In the genomic region with DNA sequence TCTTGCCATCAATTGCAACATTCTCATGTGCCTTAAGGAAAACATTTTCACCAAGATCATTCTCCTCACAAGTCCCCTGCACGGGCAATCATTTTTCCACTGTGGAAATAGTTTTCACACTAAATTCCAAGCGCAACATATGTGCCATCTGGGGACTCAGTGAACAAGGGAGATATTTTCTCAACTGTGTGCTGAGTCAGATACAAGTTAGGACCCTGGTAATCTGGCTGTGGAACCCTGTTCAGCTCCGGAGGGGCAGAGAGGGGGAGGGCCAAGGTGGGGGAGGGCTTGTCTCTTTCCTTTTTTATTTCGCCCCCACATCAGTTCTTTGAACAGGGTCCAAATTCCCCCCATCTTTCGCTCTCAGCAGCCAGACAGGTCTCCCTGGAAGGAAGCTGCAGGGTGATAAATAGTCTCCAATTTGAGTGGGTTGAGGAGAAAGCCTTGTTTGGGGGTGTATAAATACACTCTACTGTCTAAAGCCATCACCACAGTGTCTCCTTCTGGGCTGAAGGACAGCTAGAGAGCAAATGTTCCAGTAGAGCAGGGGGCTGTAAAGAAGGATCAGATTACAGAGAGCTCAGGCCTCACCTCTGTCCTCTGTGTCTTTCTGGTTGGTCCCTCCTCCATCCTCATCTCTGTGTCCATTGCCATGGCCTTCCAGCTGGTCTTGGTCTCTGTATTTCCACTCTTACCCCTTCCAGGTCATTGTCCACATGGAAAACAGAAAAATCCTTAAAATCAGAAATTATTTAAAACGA, we compare ENCODE assay signal across 21 mouse cellular contexts.
DNase-seq lines count a peak whose midpoint lies in the region; ATAC-seq lines count a peak whose summit lies in the region.
"Had no signal": no experiment of that assay in that cellular context is flagged by ENCODE, and none has a peak within 500 bp of the region (broad histone marks: within the 10 kb centered on the region; RNA-seq: fewer than 3 reads in every experiment).

No protein-coding gene starts in this region.

- peak; percentile 32 for DNase-seq in embryo, embryonic 10 days (ENCODE audit: low spot score)
- no peak for DNase-seq in embryo, embryonic 9.5 days (ENCODE audit: extremely low spot score)
- no peak for DNase-seq in kidney, postnatal 36 days
- peak; percentile 28 to 64 for DNase-seq in left cerebral cortex, postnatal 25 days (ENCODE audit: low spot score in 2 of 2)
- no peak for DNase-seq in left cerebral cortex, postnatal 4 days
- DNase-seq in brain, adult 2 months (ENCODE audit: low read depth, low spot score): peak; percentile 65
- DNase-seq: adrenal gland, postnatal 36 days; cerebellum, adult 9-10 months; gastrocnemius, postnatal 25 days; heart, postnatal 14 days; lung, postnatal 36 days; thymus, postnatal 36 days had no signal

- peak; percentile 66 for ATAC-seq in kidney, embryonic 14.5 days (ENCODE audit: low FRiP score, low TSS enrichment)
- ATAC-seq in megakaryocyte progenitor cell, adult 5-6 weeks (replicated peaks; ENCODE audit: poor library complexity): no peak
- ATAC-seq: CD4-positive, CD25-positive, alpha-beta regulatory T cell, adult 4 months; intestine, embryonic 16.5 days; liver, embryonic 12.5 days had no signal

- no peaks in the 10 kb centered on the region for H3K27me3 ChIP-seq in kidney, embryonic 14.5 days (ENCODE audit: control insufficient read depth, insufficient read depth, low read length)
- H3K27me3 ChIP-seq: hindbrain, embryonic 15.5 days; liver, embryonic 12.5 days; midbrain, embryonic 12.5 days had no signal

- no peak overlapping the region for H3K27ac ChIP-seq in kidney, embryonic 14.5 days (ENCODE audit: low read depth, low read length)
- H3K27ac ChIP-seq: hindbrain, embryonic 15.5 days; liver, embryonic 12.5 days; midbrain, embryonic 12.5 days had no signal

- H3K4me2 ChIP-seq in kidney, embryonic 14.5 days (replicated peaks; ENCODE audit: low read depth, low read length): no peak overlapping the region
- H3K4me2 ChIP-seq: hindbrain, embryonic 15.5 days; liver, embryonic 12.5 days; midbrain, embryonic 12.5 days had no signal

- peaks cover 5% of the 10 kb centered on the region; the same call in 1 of the 2 replicates for H3K4me1 ChIP-seq in kidney, embryonic 14.5 days (ENCODE audit: control insufficient read depth, insufficient read depth, low read length)
- H3K4me1 ChIP-seq: hindbrain, embryonic 15.5 days; liver, embryonic 12.5 days; midbrain, embryonic 12.5 days had no signal

- H3K9ac ChIP-seq in kidney, embryonic 14.5 days (ENCODE audit: low read depth, low read length): no peak overlapping the region
- H3K9ac ChIP-seq: hindbrain, embryonic 15.5 days; liver, embryonic 12.5 days; midbrain, embryonic 12.5 days had no signal

- H3K4me3 ChIP-seq in kidney, embryonic 14.5 days (ENCODE audit: low read length): no peak overlapping the region
- H3K4me3 ChIP-seq: erythroblast, embryonic 14.5 days; hindbrain, embryonic 15.5 days; liver, embryonic 12.5 days; midbrain, embryonic 12.5 days had no signal

- intact Hi-C loops in left cerebral cortex, postnatal 25 days (cut with DNase I): no loop called here
- intact Hi-C loops in left cerebral cortex, postnatal 4 days (cut with DNase I): no loop called here

- WGBS in kidney, embryonic 14.5 days: 46% methylated on average over 6 of the region's 6 CpGs

- H3K36me3 ChIP-seq in kidney, embryonic 14.5 days (ENCODE audit: control insufficient read depth, insufficient read depth, low read length): no peaks in the 10 kb centered on the region
- H3K36me3 ChIP-seq: G1E; hindbrain, embryonic 15.5 days; liver, embryonic 12.5 days; midbrain, embryonic 12.5 days had no signal

- peaks cover 7% of the 10 kb centered on the region; the same call in 1 of the 2 replicates for H3K9me3 ChIP-seq in kidney, embryonic 14.5 days (ENCODE audit: control insufficient read depth, low read length)
- H3K9me3 ChIP-seq: hindbrain, embryonic 15.5 days; liver, embryonic 12.5 days; midbrain, embryonic 12.5 days had no signal

Comparison
In these comparisons a context has a peak if more than half of its experiments do, and no peak if none do; other contexts are left out.
1. DNase-seq: peak in embryo, embryonic 10 days (single experiment), left cerebral cortex, postnatal 25 days (2 of 2) and brain, adult 2 months (single experiment); none in embryo, embryonic 9.5 days (single experiment), kidney, postnatal 36 days (0 of 2) and left cerebral cortex, postnatal 4 days (single experiment).